Mouse (Mus musculus): Measurements from ENCODE around the gene Bcat2. TPM values are rescaled to one million over a fixed set of nuclear protein-coding genes. Genes with fewer than 3 reads are reported as not detected.

Gene Bcat2
- 10 to 100 TPM; 64.9 to 67.0 TPM for total RNA-seq (2023)

GRCm38 (mm10) chr7:45570103-45570741 is at the start of gene Bcat2:
TSS of gene Bcat2 (plus strand) at chr7:45570153.

GRCm38 (mm10) chr7:45525809-45526473 is 44.0 kb upstream of the Bcat2 start, which contains the start of the genes Ppp1r15a and Plekha4:
TSS of gene Ppp1r15a (minus strand) at chr7:45526268.
TSS of gene Plekha4 (plus strand) at chr7:45526330.

GRCm38 (mm10) chr7:45554744-45555143 is 15.2 kb upstream of the Bcat2 start, which contains the start of gene Hsd17b14:
TSS of gene Hsd17b14 (plus strand) at chr7:45554893.

DNA sequence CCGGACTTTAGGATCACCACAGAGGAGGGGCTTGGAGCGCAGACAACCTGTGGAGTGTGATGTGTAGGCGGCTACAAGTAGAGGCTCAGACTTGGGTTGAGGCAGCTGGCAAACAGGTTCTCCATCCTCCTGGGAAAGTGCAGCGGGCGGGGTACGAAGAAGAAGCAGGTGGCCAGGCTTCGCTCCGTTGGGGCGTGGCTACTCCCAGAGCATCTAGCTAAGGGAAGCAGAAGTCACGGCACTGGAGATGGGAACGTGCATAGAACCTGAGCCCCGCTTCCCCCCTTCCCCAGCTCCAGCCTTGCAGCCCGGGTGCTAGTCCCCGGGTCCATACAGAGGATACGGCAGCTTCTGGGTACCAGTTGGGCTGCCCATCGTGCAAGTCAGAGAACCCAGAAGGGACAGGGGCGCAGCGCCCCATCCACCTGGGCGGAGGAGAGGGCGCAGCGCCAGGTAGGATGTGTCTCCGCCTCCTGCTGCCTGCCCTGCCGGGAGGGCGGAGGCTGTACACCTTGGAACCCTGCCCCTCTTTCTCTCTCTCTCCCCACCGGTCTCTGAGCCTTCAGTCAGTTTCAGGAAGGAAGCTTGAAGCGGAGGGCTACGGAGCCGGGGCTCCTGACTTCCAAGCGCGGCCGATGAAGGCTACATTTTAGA is 47.2 kb downstream of the Bcat2 start, which contains the start of gene Fut1:
Fut1 (plus strand) TSS at position 248 of the 654 bp plus-strand sequence.

GRCm38 (mm10) chr7:45621443-45621842 is 51.5 kb downstream of the Bcat2 start, which contains the start of gene Izumo1:
TSS of gene Izumo1 (plus strand) at chr7:45621811.

DNA sequence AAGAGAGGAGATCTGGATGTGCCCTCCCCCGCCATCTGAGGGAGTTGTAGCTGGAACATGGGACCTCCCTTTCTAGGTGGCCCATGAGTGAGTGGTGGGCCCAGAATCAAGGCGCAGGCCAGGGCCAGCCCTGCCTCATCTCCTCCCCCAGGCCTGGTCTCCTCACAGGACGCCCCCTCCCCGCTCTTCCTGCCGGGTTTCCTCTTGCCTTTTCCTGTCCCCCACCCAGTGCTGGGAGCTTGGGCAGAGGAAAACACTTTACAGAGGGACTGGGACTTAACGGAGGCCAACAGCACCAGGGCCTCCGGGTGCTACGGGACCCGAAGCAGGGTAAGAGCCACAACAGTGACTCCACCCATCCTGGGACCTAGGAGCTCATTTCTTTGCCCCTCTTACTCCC is 57.3 kb downstream of the Bcat2 start, which contains the start of gene Rasip1:
Rasip1 (plus strand) TSS at position 228 of the 400 bp plus-strand sequence.

Other genes with a start within 250 kb of the Bcat2 start
- gene Trpm4, start 236.4 kb upstream of the Bcat2 start, total RNA-seq (2023): 10 to 100 TPM; 13.8 to 14.3 TPM
- not detected for gene Hrc, start 234.9 kb upstream of the Bcat2 start, total RNA-seq (2023)
- gene Ppfia3, start 203.1 kb upstream of the Bcat2 start, total RNA-seq (2023): under 1 TPM; 0.18 to 0.67 TPM
- gene Lin7b, start 199.6 kb upstream of the Bcat2 start, total RNA-seq (2023): not detected
- 100 to 1,000 TPM; 372 to 402 TPM for gene Snrnp70, start 174.4 kb upstream of the Bcat2 start, total RNA-seq (2023)
- gene Kcna7, start 164.5 kb upstream of the Bcat2 start, total RNA-seq (2023): not detected
- not detected for gene Ntf5, start 156.5 kb upstream of the Bcat2 start, total RNA-seq (2023)
- gene Lhb, start 149.3 kb upstream of the Bcat2 start, total RNA-seq (2023): not detected
- gene Gys1, start 135.3 kb upstream of the Bcat2 start, total RNA-seq (2023): 10 to 100 TPM in 1 of 2 experiments, 1 to 10 TPM in 1; 7.7 to 10.9 TPM
- 10 to 100 TPM; 27.3 to 29.0 TPM for gene Ruvbl2, start 132.1 kb upstream of the Bcat2 start, total RNA-seq (2023)
- 1,000 to 10,000 TPM; 2,883 to 3,990 TPM for gene Ftl1, start 110.3 kb upstream of the Bcat2 start, total RNA-seq (2023)
- 100 to 1,000 TPM; 111 to 121 TPM for gene Bax, start 103.3 kb upstream of the Bcat2 start, total RNA-seq (2023)
- not detected for gene Tulp2, start 88.3 kb upstream of the Bcat2 start, total RNA-seq (2023)
- gene Gm45808, start 83.3 kb upstream of the Bcat2 start, total RNA-seq (2023): 1 to 10 TPM; 1.3 to 1.7 TPM
- 10 to 100 TPM; 10.4 to 11.5 TPM for gene Dhdh, start 81.3 kb upstream of the Bcat2 start, total RNA-seq (2023)
- 100 to 1,000 TPM; 153 to 162 TPM for gene Nucb1, start 59.7 kb upstream of the Bcat2 start, total RNA-seq (2023)
- 100 to 1,000 TPM; 820 to 877 TPM for gene Ppp1r15a, start 43.9 kb upstream of the Bcat2 start, total RNA-seq (2023)
- under 1 TPM; 0.71 to 0.79 TPM for gene Plekha4, start 43.8 kb upstream of the Bcat2 start, total RNA-seq (2023)
- under 1 TPM in 1 of 2 experiments, not detected in 1; 0.39 TPM for gene Hsd17b14, start 15.3 kb upstream of the Bcat2 start, total RNA-seq (2023)
- gene Fgf21, start 45.3 kb downstream of the Bcat2 start, total RNA-seq (2023): not detected
- gene Fut1, start 47.1 kb downstream of the Bcat2 start, total RNA-seq (2023): not detected
- under 1 TPM in 1 of 2 experiments, not detected in 1; 0.36 TPM for gene Izumo1, start 51.7 kb downstream of the Bcat2 start, total RNA-seq (2023)
- under 1 TPM; 0.45 to 0.49 TPM for gene Rasip1, start 57.3 kb downstream of the Bcat2 start, total RNA-seq (2023)
- not detected for gene Mamstr, start 69.8 kb downstream of the Bcat2 start, total RNA-seq (2023)
- gene Fut2, start 96.2 kb downstream of the Bcat2 start, total RNA-seq (2023): not detected
- gene Ntn5, start 113.9 kb downstream of the Bcat2 start, total RNA-seq (2023): not detected
- not detected for gene Sec1, start 124.2 kb downstream of the Bcat2 start, total RNA-seq (2023)
- gene Car11, start 129.7 kb downstream of the Bcat2 start, total RNA-seq (2023): not detected
- 10 to 100 TPM in 1 of 2 experiments, 1 to 10 TPM in 1; 8.5 to 11.4 TPM for gene Dbp, start 134.9 kb downstream of the Bcat2 start, total RNA-seq (2023)
- gene Rpl18, start 145.3 kb downstream of the Bcat2 start, total RNA-seq (2023): 1,000 to 10,000 TPM; 1,433 to 1,476 TPM
- 10 to 100 TPM; 48.8 to 50.4 TPM for gene Sphk2, start 147.8 kb downstream of the Bcat2 start, total RNA-seq (2023)
- under 1 TPM; 0.58 to 0.67 TPM for gene Fam83e, start 151.1 kb downstream of the Bcat2 start, total RNA-seq (2023)
- not detected for gene Spaca4, start 155.7 kb downstream of the Bcat2 start, total RNA-seq (2023)
- gene Lmtk3, start 213.6 kb downstream of the Bcat2 start, total RNA-seq (2023): not detected
- gene Sult2b1, start 214.5 kb downstream of the Bcat2 start, total RNA-seq (2023): under 1 TPM in 1 of 2 experiments, not detected in 1; 0.46 TPM
- gene Cyth2, start 244.4 kb downstream of the Bcat2 start, total RNA-seq (2023): 100 to 1,000 TPM; 104 to 114 TPM

Measured in monocyte, adult 59 days (primary cell).